Mouse (Mus musculus): Measurements from ENCODE around the gene Iqschfp. TPM values are rescaled to one million over a fixed set of nuclear protein-coding genes. Genes with fewer than 3 reads are reported as not detected.
"Not testable (repeated sequence)": the region's sequence is repeated elsewhere in the genome, so short reads cannot be mapped to it uniquely, and the experiment has no call there.

Iqschfp gene
- total RNA-seq, 2 experiments from 2014 or later: 9.0 to 14.8 TPM

- intact Hi-C loops (cut with DNase I): loop anchor here (2.0 to 5.0 kb wide), 2 partner anchors 486 to 636 kb away; partner anchors contain the start of gene Il12a
- peak; percentile 75 to 84 for DNase-seq (ENCODE audit: low spot score in 2 of 2)
Measured at GRCm38 (mm10) chr3:68056373-68057275, 164.6 kb downstream of the Iqschfp start.

GRCm38 (mm10) chr3:68059162-68059800 is 167.2 kb downstream of the Iqschfp start:
- peak in 1 of 2 experiments; percentile 40 for DNase-seq (ENCODE audit: low spot score in 2 of 2)
- intact Hi-C loops (cut with DNase I): loop anchor here (5.0 kb wide), 1 partner anchor 633 kb away; the partner anchor contains the start of gene Il12a

GRCm38 (mm10) chr3:68064731-68065130 is 172.7 kb downstream of the Iqschfp start, which contains the start of gene Schip1:
TSS of gene Schip1 (plus strand) at chr3:68064802.
- intact Hi-C loops (cut with DNase I): no loop called here
- no peak for DNase-seq (ENCODE audit: low spot score in 2 of 2)

DNA sequence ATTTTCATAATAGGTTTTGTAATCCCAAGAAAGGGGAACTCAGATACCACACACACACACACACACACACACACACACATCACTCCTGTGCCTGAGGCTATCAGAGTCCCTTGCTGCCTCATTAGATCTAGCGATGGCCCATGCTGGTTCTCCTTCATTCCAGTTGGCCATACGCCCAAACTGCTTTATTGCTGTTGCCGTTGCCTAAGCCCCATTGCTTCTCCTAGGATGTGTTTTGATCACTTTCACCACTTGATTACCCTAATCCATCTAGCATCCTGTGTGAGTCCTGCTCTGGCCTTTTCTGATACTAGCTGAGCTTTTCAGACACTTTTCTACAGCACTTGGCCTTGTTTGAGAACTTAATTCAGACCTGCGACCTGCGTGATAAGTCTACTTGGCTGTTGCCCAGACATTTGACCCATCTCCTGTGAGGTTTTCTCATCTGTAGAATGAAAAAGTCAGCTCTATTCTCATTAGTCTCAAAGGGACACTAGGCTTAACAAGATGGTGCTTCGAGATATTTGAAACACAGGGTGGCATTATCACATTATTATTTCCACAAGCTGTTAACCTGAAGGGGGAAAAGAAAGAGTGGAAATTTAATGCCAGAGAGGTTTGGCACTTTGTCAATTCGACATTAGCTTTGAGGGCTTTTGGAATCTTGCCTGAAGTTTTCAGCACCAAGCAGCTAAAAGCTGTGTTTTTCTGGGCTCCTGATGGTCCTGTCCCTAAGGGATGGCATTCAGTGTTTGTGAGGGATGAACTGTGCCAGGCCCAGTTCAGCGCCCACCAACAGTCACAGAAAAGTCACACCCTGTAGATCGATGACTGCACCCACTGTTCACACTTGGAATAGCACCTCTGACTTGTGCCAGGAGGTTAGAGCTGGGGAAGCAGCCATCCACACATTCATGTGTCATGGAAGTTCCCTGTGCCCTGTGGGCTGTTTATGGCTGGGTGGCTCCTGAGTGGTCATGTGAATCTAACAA is 179.7 kb downstream of the Iqschfp start:
- no peak for DNase-seq (ENCODE audit: low spot score in 2 of 2)
- intact Hi-C loops (cut with DNase I): no loop called here

GRCm38 (mm10) chr3:68077406-68077805 is 185.4 kb downstream of the Iqschfp start:
- intact Hi-C loops (cut with DNase I): no loop called here
- DNase-seq (ENCODE audit: low spot score in 2 of 2): peak in 1 of 2 experiments; percentile 63

DNA sequence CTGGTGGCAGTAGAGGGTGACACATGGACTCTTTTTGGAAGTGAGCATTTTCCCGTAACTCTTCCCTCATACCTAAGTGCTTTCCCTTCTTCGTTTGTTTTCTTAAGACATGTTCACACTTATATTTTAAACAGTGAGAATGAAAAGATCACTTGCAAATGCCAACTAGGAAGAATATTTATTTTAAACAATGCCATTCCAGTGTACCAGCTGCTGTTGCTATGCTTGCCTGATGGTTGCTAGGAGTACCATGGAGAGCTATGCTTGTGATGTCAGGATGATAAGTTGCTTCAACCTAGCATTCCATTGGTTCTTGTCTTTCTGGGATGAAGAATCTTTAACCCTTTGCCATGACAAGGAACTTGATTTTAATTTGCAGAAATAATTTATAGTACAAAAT is 193.0 kb downstream of the Iqschfp start:
- intact Hi-C loops (cut with DNase I): loop anchor here (10.0 kb wide), 1 partner anchor 160 kb away; no protein-coding TSS in a partner anchor
- peak in 1 of 2 experiments; percentile 59 for DNase-seq (ENCODE audit: low spot score in 2 of 2)

DNA sequence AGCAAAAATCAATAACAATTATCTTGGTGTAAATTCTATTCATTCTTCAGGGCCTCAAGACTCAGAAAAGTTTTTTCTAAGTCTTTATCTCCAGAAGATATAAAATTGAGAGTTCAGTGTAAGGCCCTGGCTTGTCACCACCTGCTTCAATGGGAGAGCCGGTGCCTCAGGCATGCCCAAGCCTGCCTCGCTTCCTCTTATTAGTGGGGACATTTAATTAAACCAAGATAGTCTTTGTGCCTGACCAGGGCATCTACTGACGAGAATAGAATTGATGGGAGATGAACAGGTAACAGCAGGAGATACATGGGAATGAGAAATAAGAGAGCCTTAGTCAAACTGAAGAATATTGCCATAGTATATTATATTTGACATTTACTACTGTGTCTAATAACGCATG is 200.1 kb downstream of the Iqschfp start:
- no peak for DNase-seq (ENCODE audit: low spot score in 2 of 2)
- intact Hi-C loops (cut with DNase I): no loop called here

DNA sequence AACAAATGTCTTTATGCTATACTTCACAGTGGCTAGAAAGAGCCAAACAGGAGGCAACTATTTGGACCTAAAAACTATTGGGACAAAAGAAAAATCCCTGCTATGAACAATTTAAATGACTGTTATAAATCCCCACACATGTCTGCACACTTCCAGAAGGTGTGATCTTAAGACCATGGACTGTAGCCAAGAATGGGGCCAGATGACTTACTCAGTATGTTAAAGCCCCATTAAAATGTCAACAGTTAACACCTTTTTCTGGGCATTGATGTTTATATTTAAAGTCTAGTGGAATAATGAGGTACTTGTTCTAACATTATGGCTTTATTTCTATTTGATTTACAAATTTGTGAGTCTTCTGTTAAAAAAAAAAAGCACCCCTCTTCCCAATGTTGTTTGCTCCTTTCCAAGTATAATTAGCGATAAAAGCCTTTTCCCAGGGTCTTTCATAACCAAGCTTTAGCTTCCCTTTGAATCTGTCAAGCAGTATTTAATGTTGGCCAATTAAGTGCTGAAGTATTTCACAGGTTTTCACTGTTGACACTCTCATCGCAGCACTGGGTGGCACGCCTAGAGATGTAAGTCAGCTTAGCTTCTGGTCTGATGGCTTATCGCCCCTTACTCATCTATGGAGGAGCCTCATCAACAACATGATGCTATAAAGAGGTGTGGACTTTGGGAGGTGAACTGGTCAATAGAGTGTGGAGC is 204.8 kb downstream of the Iqschfp start:
- intact Hi-C loops (cut with DNase I): no loop called here
- no peak for DNase-seq (ENCODE audit: low spot score in 2 of 2)

GRCm38 (mm10) chr3:68099561-68099960 is 207.5 kb downstream of the Iqschfp start:
- DNase-seq (ENCODE audit: low spot score in 2 of 2): peak in 1 of 2 experiments; percentile 37
- intact Hi-C loops (cut with DNase I): not testable (repeated sequence)

GRCm38 (mm10) chr3:68101343-68101742 is 209.3 kb downstream of the Iqschfp start:
- intact Hi-C loops (cut with DNase I): no loop called here
- DNase-seq (ENCODE audit: low spot score in 2 of 2): no peak

GRCm38 (mm10) chr3:68105081-68105685 is 213.2 kb downstream of the Iqschfp start:
- intact Hi-C loops (cut with DNase I): no loop called here
- DNase-seq (ENCODE audit: low spot score in 2 of 2): no peak

DNA sequence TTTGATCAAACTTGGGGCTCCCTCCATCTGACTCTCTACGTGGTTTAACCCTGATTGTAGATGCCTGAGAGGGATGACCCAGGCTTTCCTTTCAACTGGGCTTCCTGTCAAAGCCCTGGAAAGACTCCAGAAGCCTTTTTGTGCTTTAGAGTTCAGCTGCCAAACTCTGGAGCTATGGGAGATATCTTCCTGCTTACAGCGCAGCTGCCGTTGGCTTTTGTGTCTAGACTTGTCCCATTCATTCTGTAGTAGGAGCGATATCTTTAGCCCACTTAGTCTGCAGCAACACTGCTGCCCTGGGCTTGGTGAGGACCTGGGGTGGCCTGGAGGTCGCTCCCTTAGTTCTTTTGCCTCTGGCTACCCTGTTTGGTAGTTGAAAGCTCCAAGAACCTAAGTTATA is 229.3 kb downstream of the Iqschfp start:
- intact Hi-C loops (cut with DNase I): no loop called here
- no peak for DNase-seq (ENCODE audit: low spot score in 2 of 2)

DNA sequence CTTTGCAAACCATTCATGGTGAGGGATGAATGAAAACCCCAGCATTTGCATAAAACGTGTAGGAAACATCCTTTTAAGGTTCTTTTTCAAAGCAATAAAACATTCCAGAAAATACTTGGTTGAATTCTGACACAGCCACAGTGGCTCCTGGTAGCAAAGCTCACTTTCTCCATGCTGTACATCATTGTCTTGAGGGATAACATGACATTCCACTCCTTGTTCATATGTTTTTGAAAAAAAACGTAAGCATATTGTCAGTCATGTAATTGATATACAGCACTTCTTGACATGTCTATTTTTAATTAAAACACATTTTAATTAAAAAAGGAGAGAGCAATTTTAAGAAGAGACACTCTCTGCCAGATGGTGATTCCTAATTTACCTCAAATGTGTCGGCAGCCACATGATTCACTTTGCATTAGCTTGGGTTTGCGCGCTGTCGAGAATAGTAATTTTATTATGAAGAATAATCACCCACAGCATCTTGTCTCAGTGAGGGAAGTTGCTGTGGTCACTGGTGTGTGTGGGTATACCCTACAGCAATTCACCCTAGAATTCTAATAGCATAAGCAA is 234.3 kb downstream of the Iqschfp start:
- DNase-seq (ENCODE audit: low spot score in 2 of 2): peak; percentile 27 to 51
- intact Hi-C loops (cut with DNase I): no loop called here

- intact Hi-C loops (cut with DNase I): no loop called here
- no peak for DNase-seq (ENCODE audit: low spot score in 2 of 2)
Measured at GRCm38 (mm10) chr3:68130386-68130785, 238.4 kb downstream of the Iqschfp start.

DNA sequence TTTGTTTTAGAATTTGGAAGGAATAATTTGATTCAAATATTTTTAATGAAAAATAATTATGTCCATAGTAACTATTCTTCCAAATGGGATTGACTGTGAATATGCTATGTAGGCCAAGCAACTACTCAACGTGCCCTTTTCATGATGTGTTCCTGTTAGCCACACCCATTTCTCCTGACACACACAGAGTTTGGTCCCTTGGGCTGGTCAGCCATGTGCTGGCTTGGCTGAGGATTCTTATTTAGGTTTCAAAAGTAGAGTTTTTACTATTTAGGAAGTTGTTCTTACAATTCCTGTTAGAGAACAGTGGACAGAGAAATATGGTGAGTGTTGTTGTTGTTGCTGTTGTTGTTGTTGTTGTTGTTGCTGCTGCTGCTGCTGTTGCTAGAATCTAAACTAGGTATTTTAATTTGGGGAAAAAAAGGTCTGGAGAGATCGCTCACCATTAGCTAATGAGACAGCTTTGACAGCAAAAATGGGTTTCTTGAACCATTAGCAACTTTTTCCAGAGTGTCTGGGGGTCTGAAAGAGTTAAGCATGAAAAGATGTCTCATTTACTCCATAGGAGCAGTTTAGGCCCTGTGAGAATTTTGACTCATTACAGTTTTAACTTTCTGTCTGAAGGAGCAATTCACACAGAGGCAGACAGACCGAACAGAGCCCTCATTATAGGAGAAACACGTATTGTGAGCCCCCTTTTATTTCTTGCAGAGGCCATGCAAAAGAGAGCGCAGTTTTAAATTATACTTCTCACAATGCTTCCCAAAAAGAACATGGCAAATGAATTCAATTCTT is 247.0 kb downstream of the Iqschfp start:
- intact Hi-C loops (cut with DNase I): no loop called here
- no peak for DNase-seq (ENCODE audit: low spot score in 2 of 2)

DNA sequence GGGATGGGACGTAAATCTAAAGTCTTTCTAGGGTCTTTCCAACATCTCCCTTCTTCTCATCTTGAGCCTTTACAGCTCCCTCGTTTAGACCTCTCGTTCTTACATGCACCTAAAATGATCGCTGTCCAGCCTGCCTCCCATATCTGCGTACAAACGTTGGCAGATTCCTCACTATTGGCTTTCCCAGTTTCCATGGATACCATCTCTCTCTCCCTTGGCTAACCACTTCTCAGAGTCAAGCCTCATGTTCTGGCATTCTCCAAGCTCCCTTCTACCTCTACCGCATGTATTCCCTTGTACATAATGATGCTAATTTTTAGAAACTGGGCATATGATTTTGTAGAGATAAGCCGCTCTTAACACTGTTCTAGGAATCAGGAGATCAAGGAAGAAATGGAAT is 258.7 kb downstream of the Iqschfp start:
- DNase-seq (ENCODE audit: low spot score in 2 of 2): no peak
- intact Hi-C loops (cut with DNase I): no loop called here

- intact Hi-C loops (cut with DNase I): no loop called here
- no peak for DNase-seq (ENCODE audit: low spot score in 2 of 2)
Measured at GRCm38 (mm10) chr3:68160175-68160574, 268.1 kb downstream of the Iqschfp start.
